Mouse (Mus musculus): Measurements from ENCODE around the gene Nrxn2. TPM values are rescaled to one million over a fixed set of nuclear protein-coding genes. Genes with fewer than 3 reads are reported as not detected.

Nrxn2 gene
- polyA plus RNA-seq, 1 experiment from 2014 or later: 16.0 TPM

GRCm38 (mm10) chr19:6499860-6500635 lies 81.5 kb downstream of the Nrxn2 start:
- 59% methylated on average over 6 of the region's 6 CpGs for WGBS
- Histone ChIP-seq H3K9ac (replicated peaks) (peak overlapping the region; percentile 93), H3K4me2 (replicated peaks) (peak overlapping the region; percentile 96), H3K27ac (replicated peaks) (peak overlapping the region; percentile 50), H3K4me1 (peaks cover 89% of the 10 kb centered on the region), H3K4me3 (peak overlapping the region; percentile 90), H3K36me3 (peaks cover 4% of the 10 kb centered on the region), H3K27me3 (peaks cover 48% of the 10 kb centered on the region), H3K9me3 (no peaks in the 10 kb centered on the region)
- ATAC-seq (ENCODE audit: low FRiP score, low read depth): no peak

- Histone ChIP-seq H3K36me3 (peaks cover 10% of the 10 kb centered on the region), H3K9me3 (no peaks in the 10 kb centered on the region), H3K4me3 (peak overlapping the region; percentile 90), H3K27ac (replicated peaks) (peak overlapping the region; percentile 92; the same call in 1 of the 2 replicates), H3K9ac (replicated peaks) (peak overlapping the region; percentile 93; the same call in 1 of the 2 replicates), H3K4me2 (replicated peaks) (peak overlapping the region; percentile 96), H3K4me1 (peaks cover 85% of the 10 kb centered on the region), H3K27me3 (peaks cover 42% of the 10 kb centered on the region)
- no peak for ATAC-seq (ENCODE audit: low FRiP score, low read depth)
- 45% methylated on average over 2 of the region's 2 CpGs for WGBS
Measured at GRCm38 (mm10) chr19:6500636-6501025, 82.1 kb downstream of the Nrxn2 start.

- Histone ChIP-seq H3K4me3 (peak overlapping the region; percentile 90), H3K27me3 (peaks cover 31% of the 10 kb centered on the region), H3K27ac (replicated peaks) (peak overlapping the region; percentile 92), H3K4me2 (replicated peaks) (peak overlapping the region; percentile 96), H3K4me1 (peaks cover 75% of the 10 kb centered on the region), H3K9me3 (no peaks in the 10 kb centered on the region), H3K9ac (replicated peaks) (peak overlapping the region; percentile 93), H3K36me3 (peaks cover 17% of the 10 kb centered on the region)
- WGBS: under 1% methylated on average over 25 of the region's 25 CpGs
- peak; percentile 34 for ATAC-seq (ENCODE audit: low FRiP score, low read depth)
Measured at GRCm38 (mm10) chr19:6502035-6502541, 83.6 kb downstream of the Nrxn2 start.

- peaks cover 31% of the 10 kb centered on the region for H3K27me3 ChIP-seq
- H3K4me3 ChIP-seq: peak overlapping the region; percentile 90
- peak overlapping the region; percentile 96 for H3K4me2 ChIP-seq (replicated peaks)
- peaks cover 17% of the 10 kb centered on the region for H3K36me3 ChIP-seq
- WGBS: 4% methylated on average over 20 of the region's 20 CpGs
- peak; percentile 45; the same call in 1 of the 2 replicates for ATAC-seq (ENCODE audit: low FRiP score, low read depth)
- H3K4me1 ChIP-seq: peaks cover 80% of the 10 kb centered on the region
- no peaks in the 10 kb centered on the region for H3K9me3 ChIP-seq
- H3K9ac ChIP-seq (replicated peaks): peak overlapping the region; percentile 71
- H3K27ac ChIP-seq (replicated peaks): peak overlapping the region; percentile 92
Measured at GRCm38 (mm10) chr19:6502543-6503319, 84.2 kb downstream of the Nrxn2 start.

GRCm38 (mm10) chr19:6503926-6504655 lies 85.6 kb downstream of the Nrxn2 start:
- Histone ChIP-seq H3K27ac (replicated peaks) (no peak overlapping the region), H3K4me1 (peaks cover 72% of the 10 kb centered on the region), H3K36me3 (peaks cover 22% of the 10 kb centered on the region), H3K9me3 (no peaks in the 10 kb centered on the region), H3K4me2 (replicated peaks) (peak overlapping the region; percentile 17; the same call in 1 of the 2 replicates), H3K9ac (replicated peaks) (no peak overlapping the region), H3K27me3 (peaks cover 24% of the 10 kb centered on the region), H3K4me3 (no peak overlapping the region)
- ATAC-seq (ENCODE audit: low FRiP score, low read depth): no peak
- 66% methylated on average over 16 of the region's 16 CpGs for WGBS

GRCm38 (mm10) chr19:6504656-6505045 lies 86.1 kb downstream of the Nrxn2 start:
- H3K27me3 ChIP-seq: peaks cover 18% of the 10 kb centered on the region
- 91% methylated on average over 12 of the region's 12 CpGs for WGBS
- H3K9ac ChIP-seq (replicated peaks): no peak overlapping the region

GRCm38 (mm10) chr19:6507393-6507792 lies 88.9 kb downstream of the Nrxn2 start:
- H3K4me3 ChIP-seq: no peak overlapping the region
- peaks cover 42% of the 10 kb centered on the region for H3K4me1 ChIP-seq
- no peak overlapping the region for H3K4me2 ChIP-seq (replicated peaks)
- H3K27me3 ChIP-seq: no peaks in the 10 kb centered on the region
- no peak overlapping the region for H3K27ac ChIP-seq (replicated peaks)
- WGBS: 55% methylated on average over 10 of the region's 10 CpGs
- no peak overlapping the region for H3K9ac ChIP-seq (replicated peaks)
- H3K36me3 ChIP-seq: peaks cover 39% of the 10 kb centered on the region
- no peak for ATAC-seq (ENCODE audit: low FRiP score, low read depth)
- H3K9me3 ChIP-seq: no peaks in the 10 kb centered on the region

More at GRCm38 (mm10) chr19:6504656-6505045, 86.1 kb downstream of the Nrxn2 start:
- Histone ChIP-seq H3K4me3 (no peak overlapping the region), H3K27ac (replicated peaks) (no peak overlapping the region), H3K36me3 (peaks cover 27% of the 10 kb centered on the region), H3K9me3 (no peaks in the 10 kb centered on the region), H3K4me1 (peaks cover 66% of the 10 kb centered on the region), H3K4me2 (replicated peaks) (no peak overlapping the region)
- no peak for ATAC-seq (ENCODE audit: low FRiP score, low read depth)

GRCm38 (mm10) chr19:6509881-6510280 lies 91.3 kb downstream of the Nrxn2 start:
- WGBS: 81% methylated on average over 10 of the region's 10 CpGs
- Histone ChIP-seq H3K27me3 (no peaks in the 10 kb centered on the region), H3K4me1 (peaks cover 42% of the 10 kb centered on the region)

GRCm38 (mm10) chr19:6510546-6510945 lies 92.0 kb downstream of the Nrxn2 start:
- Histone ChIP-seq H3K4me3 (no peak overlapping the region), H3K4me1 (peaks cover 40% of the 10 kb centered on the region), H3K9me3 (no peaks in the 10 kb centered on the region), H3K9ac (replicated peaks) (no peak overlapping the region), H3K36me3 (peaks cover 38% of the 10 kb centered on the region), H3K27ac (replicated peaks) (no peak overlapping the region), H3K4me2 (replicated peaks) (no peak overlapping the region), H3K27me3 (no peaks in the 10 kb centered on the region)
- 90% methylated on average over 2 of the region's 2 CpGs for WGBS
- no peak for ATAC-seq (ENCODE audit: low FRiP score, low read depth)

More at GRCm38 (mm10) chr19:6509881-6510280, 91.3 kb downstream of the Nrxn2 start:
- no peak overlapping the region for H3K9ac ChIP-seq (replicated peaks)
- peaks cover 43% of the 10 kb centered on the region for H3K36me3 ChIP-seq
- no peak overlapping the region for H3K4me2 ChIP-seq (replicated peaks)
- no peak overlapping the region for H3K27ac ChIP-seq (replicated peaks)
- no peak for ATAC-seq (ENCODE audit: low FRiP score, low read depth)
- no peaks in the 10 kb centered on the region for H3K9me3 ChIP-seq
- no peak overlapping the region for H3K4me3 ChIP-seq

GRCm38 (mm10) chr19:6513389-6514139 lies 95.0 kb downstream of the Nrxn2 start:
- 5% methylated on average over 15 of the region's 15 CpGs for WGBS
- Histone ChIP-seq H3K4me2 (replicated peaks) (0 out of 2 replicates have a peak overlapping the region, but pooled peaks have one; percentile 2), H3K4me1 (peaks cover 46% of the 10 kb centered on the region), H3K9me3 (no peaks in the 10 kb centered on the region), H3K9ac (replicated peaks) (no peak overlapping the region), H3K27me3 (no peaks in the 10 kb centered on the region), H3K4me3 (no peak overlapping the region), H3K36me3 (peaks cover 49% of the 10 kb centered on the region), H3K27ac (replicated peaks) (peak overlapping the region; percentile 46; the same call in 1 of the 2 replicates)
- ATAC-seq (ENCODE audit: low FRiP score, low read depth): 0 out of 2 replicates have a peak, but pooled peaks have one; percentile 2

- no peak overlapping the region for H3K4me3 ChIP-seq
- no peaks in the 10 kb centered on the region for H3K27me3 ChIP-seq
- no peak for ATAC-seq (ENCODE audit: low FRiP score, low read depth)
- 76% methylated on average over 6 of the region's 6 CpGs for WGBS
- peaks cover 48% of the 10 kb centered on the region for H3K36me3 ChIP-seq
- H3K4me1 ChIP-seq: peaks cover 60% of the 10 kb centered on the region
- no peak overlapping the region for H3K9ac ChIP-seq (replicated peaks)
- no peaks in the 10 kb centered on the region for H3K9me3 ChIP-seq
- H3K27ac ChIP-seq (replicated peaks): no peak overlapping the region
- H3K4me2 ChIP-seq (replicated peaks): no peak overlapping the region
Measured at GRCm38 (mm10) chr19:6514940-6515339, 96.4 kb downstream of the Nrxn2 start.

All from midbrain, embryonic 12.5 days (tissue).